ENCODE assay signal across 11 mouse cellular contexts in genomic region chr6:67200715-67201322, GRCm38 (mm10). TPM values are rescaled to one million over a fixed set of nuclear protein-coding genes. Genes with fewer than 3 reads are reported as not detected.
DNase-seq lines count a peak whose midpoint lies in the region; ATAC-seq lines count a peak whose summit lies in the region.
"Had no signal": no experiment of that assay in that cellular context is flagged by ENCODE, and none has a peak within 500 bp of the region (broad histone marks: within the 10 kb centered on the region; RNA-seq: fewer than 3 reads in every experiment).

No protein-coding gene starts in this region.

- no peak overlapping the region for H3K4me2 ChIP-seq in hindbrain, embryonic 14.5 days (replicated peaks)
- H3K4me2 ChIP-seq in hindbrain, embryonic 11.5 days (replicated peaks; ENCODE audit: low read depth, low read length) = no peak overlapping the region
- no peak overlapping the region for H3K4me2 ChIP-seq in kidney, embryonic 14.5 days (replicated peaks; ENCODE audit: low read depth, low read length)
- H3K4me2 ChIP-seq: heart, embryonic 15.5 days; limb, embryonic 13.5 days; neural tube, embryonic 12.5 days had no signal

- ATAC-seq in hindbrain, embryonic 14.5 days (ENCODE audit: low FRiP score) = no peak; the same call in 1 of the 2 replicates
- ATAC-seq in hindbrain, embryonic 11.5 days (ENCODE audit: low FRiP score) = no peak
- no peak for ATAC-seq in kidney, embryonic 14.5 days (ENCODE audit: low FRiP score, low TSS enrichment)
- ATAC-seq in activated CD4-positive, CD25-positive, alpha-beta regulatory T cell, adult 4 months = no peak

- H3K9me3 ChIP-seq in hindbrain, embryonic 14.5 days (ENCODE audit: control insufficient read depth, low read length) = no peaks in the 10 kb centered on the region
- no peaks in the 10 kb centered on the region for H3K9me3 ChIP-seq in hindbrain, embryonic 11.5 days (ENCODE audit: control insufficient read depth, low read length)
- no peaks in the 10 kb centered on the region for H3K9me3 ChIP-seq in kidney, embryonic 14.5 days (ENCODE audit: control insufficient read depth, low read length)
- H3K9me3 ChIP-seq: heart, embryonic 15.5 days; limb, embryonic 13.5 days; neural tube, embryonic 12.5 days had no signal

- no peak overlapping the region for H3K9ac ChIP-seq in hindbrain, embryonic 14.5 days
- H3K9ac ChIP-seq in hindbrain, embryonic 11.5 days (ENCODE audit: low read depth, low read length) = no peak overlapping the region
- no peak overlapping the region for H3K9ac ChIP-seq in kidney, embryonic 14.5 days (ENCODE audit: low read depth, low read length)
- H3K9ac ChIP-seq: heart, embryonic 15.5 days; limb, embryonic 13.5 days; neural tube, embryonic 12.5 days had no signal

- DNase-seq in hindbrain, embryonic 14.5 days (ENCODE audit: low spot score) = no peak
- DNase-seq in hindbrain, embryonic 11.5 days (ENCODE audit: low spot score) = no peak
- peak; percentile 56 for DNase-seq in adipocyte (ENCODE audit: low spot score)
- peak; percentile 61 to 63 for DNase-seq in cerebellum, adult 18-20 months
- DNase-seq in layer of hippocampus, postnatal 14 days (ENCODE audit: low spot score in 2 of 2) = peak; percentile 28 to 52
- no peak for DNase-seq in thymus, postnatal 10 days (ENCODE audit: low spot score in 2 of 2)

- H3K27me3 ChIP-seq in hindbrain, embryonic 14.5 days (ENCODE audit: control insufficient read depth, insufficient read depth, low read length) = no peaks in the 10 kb centered on the region
- H3K27me3 ChIP-seq in hindbrain, embryonic 11.5 days (ENCODE audit: control insufficient read depth, insufficient read depth, low read length) = no peaks in the 10 kb centered on the region
- H3K27me3 ChIP-seq in kidney, embryonic 14.5 days (ENCODE audit: control insufficient read depth, insufficient read depth, low read length) = no peaks in the 10 kb centered on the region
- H3K27me3 ChIP-seq: heart, embryonic 15.5 days; limb, embryonic 13.5 days; neural tube, embryonic 12.5 days had no signal

- no peaks in the 10 kb centered on the region for H3K4me1 ChIP-seq in hindbrain, embryonic 14.5 days (replicated peaks; ENCODE audit: control insufficient read depth, insufficient read depth, low read length)
- H3K4me1 ChIP-seq in hindbrain, embryonic 11.5 days (replicated peaks; ENCODE audit: control insufficient read depth, insufficient read depth, low read length) = no peaks in the 10 kb centered on the region
- no peaks in the 10 kb centered on the region for H3K4me1 ChIP-seq in kidney, embryonic 14.5 days (ENCODE audit: control insufficient read depth, insufficient read depth, low read length)
- H3K4me1 ChIP-seq: heart, embryonic 15.5 days; limb, embryonic 13.5 days; neural tube, embryonic 12.5 days had no signal

- H3K4me3 ChIP-seq in hindbrain, embryonic 14.5 days (replicated peaks; ENCODE audit: low read length) = no peak overlapping the region
- H3K4me3 ChIP-seq in hindbrain, embryonic 11.5 days (ENCODE audit: low read depth, low read length) = no peak overlapping the region
- H3K4me3 ChIP-seq in kidney, embryonic 14.5 days (ENCODE audit: low read length) = no peak overlapping the region
- H3K4me3 ChIP-seq: heart, embryonic 15.5 days; limb, embryonic 13.5 days; neural tube, embryonic 12.5 days had no signal

- no peaks in the 10 kb centered on the region for H3K36me3 ChIP-seq in hindbrain, embryonic 14.5 days (replicated peaks; ENCODE audit: control insufficient read depth, insufficient read depth)
- no peaks in the 10 kb centered on the region for H3K36me3 ChIP-seq in hindbrain, embryonic 11.5 days (ENCODE audit: control insufficient read depth, insufficient read depth, low read length)
- H3K36me3 ChIP-seq in kidney, embryonic 14.5 days (ENCODE audit: control insufficient read depth, insufficient read depth, low read length) = no peaks in the 10 kb centered on the region
- H3K36me3 ChIP-seq: heart, embryonic 15.5 days; limb, embryonic 13.5 days; neural tube, embryonic 12.5 days had no signal

- 0 out of 2 replicates have a peak overlapping the region, but pooled peaks have one; percentile 11 for H3K27ac ChIP-seq in hindbrain, embryonic 14.5 days
- H3K27ac ChIP-seq in hindbrain, embryonic 11.5 days (ENCODE audit: low read depth, low read length) = no peak overlapping the region
- H3K27ac ChIP-seq in kidney, embryonic 14.5 days (ENCODE audit: low read depth, low read length) = no peak overlapping the region
- H3K27ac ChIP-seq: heart, embryonic 15.5 days; limb, embryonic 13.5 days; neural tube, embryonic 12.5 days had no signal

- WGBS in hindbrain, embryonic 14.5 days = 28% methylated on average over 5 of the region's 5 CpGs
- 39% methylated on average over 5 of the region's 5 CpGs for WGBS in hindbrain, embryonic 11.5 days
- 60% methylated on average over 5 of the region's 5 CpGs for whole genome bisulfite sequencing in kidney, embryonic 14.5 days

RNA-seq across cellular contexts. Expression of gene Serbp1, which starts 37.2 kb away (rescaled TPM):
- 343 and 344 TPM in 2 replicates for polyA plus RNA-seq in hindbrain, embryonic 14.5 days (2014; fragmentation: Nextera tagmentation; extraction: Ambion mirVana)
- 546 and 563 TPM in 2 replicates for polyA plus RNA-seq in hindbrain, embryonic 11.5 days (2014; fragmentation: Nextera tagmentation; extraction: Ambion mirVana)
- total RNA-seq in layer of hippocampus, postnatal 14 days (2021) = 100 to 1,000 TPM; 227 to 243 TPM
- polyA plus RNA-seq in kidney, embryonic 14.5 days (2014; fragmentation: Nextera tagmentation; extraction: Ambion mirVana) = 546 and 649 TPM in 2 replicates
- polyA plus RNA-seq in activated CD4-positive, CD25-positive, alpha-beta regulatory T cell, adult 4 months (2017; shearing (Covaris generic)) = 100 to 1,000 TPM; 285 to 307 TPM

Comparison
In these comparisons a context has a peak if more than half of its experiments do, and no peak if none do; other contexts are left out.
1. DNase-seq: peak in adipocyte (single experiment), cerebellum, adult 18-20 months (2 of 2) and layer of hippocampus, postnatal 14 days (2 of 2); none in hindbrain, embryonic 14.5 days (single experiment), hindbrain, embryonic 11.5 days (single experiment) and thymus, postnatal 10 days (0 of 2).